In the genomic region with DNA sequence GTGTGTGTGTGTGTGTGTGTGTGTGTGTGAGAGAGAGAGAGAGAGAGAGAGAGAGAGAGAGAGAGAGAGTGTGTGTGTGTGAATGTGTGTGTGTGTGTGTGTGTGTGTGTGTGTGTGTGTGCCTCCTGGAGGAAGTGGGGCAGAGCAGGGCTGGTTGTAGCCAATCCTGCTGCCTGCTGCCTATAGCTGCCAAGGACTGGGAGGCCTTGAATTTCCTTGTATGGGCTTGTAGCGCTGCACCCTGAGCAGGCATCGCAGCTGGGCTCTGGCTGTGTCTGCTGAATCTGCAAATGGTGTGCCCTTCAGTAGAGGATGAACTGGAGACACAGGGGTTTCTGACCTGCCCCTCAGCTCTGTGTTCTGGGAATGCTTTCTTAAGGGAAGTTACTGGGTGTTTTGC, we compare ENCODE assay signal across 16 mouse cellular contexts. TPM values are rescaled to one million over a fixed set of nuclear protein-coding genes. Genes with fewer than 3 reads are reported as not detected.
DNase-seq lines count a peak whose midpoint lies in the region; ATAC-seq and TF ChIP-seq lines count a peak whose summit lies in the region.
"Had no signal": no experiment of that assay in that cellular context is flagged by ENCODE, and none has a peak within 500 bp of the region (broad histone marks: within the 10 kb centered on the region; RNA-seq: fewer than 3 reads in every experiment).

No protein-coding gene starts in this region.

- peaks cover 26% of the 10 kb centered on the region for H3K4me1 ChIP-seq in heart, embryonic 12.5 days (replicated peaks)
- H3K4me1 ChIP-seq in neural tube, embryonic 13.5 days (replicated peaks): peaks cover 10% of the 10 kb centered on the region
- H3K4me1 ChIP-seq in neural tube, embryonic 15.5 days: peaks cover 8% of the 10 kb centered on the region
- H3K4me1 ChIP-seq in intestine, embryonic 15.5 days (replicated peaks): peaks cover 5% of the 10 kb centered on the region; the same call in 1 of the 2 replicates
- peaks cover 2% of the 10 kb centered on the region; the same call in 1 of the 2 replicates for H3K4me1 ChIP-seq in stomach, postnatal 0 days (replicated peaks; ENCODE audit: control insufficient read depth, insufficient read depth)
- peaks cover 6% of the 10 kb centered on the region for H3K4me1 ChIP-seq in hindbrain, embryonic 16.5 days (ENCODE audit: control insufficient read depth, insufficient read depth, low read depth, low read length)
- H3K4me1 ChIP-seq: megakaryocyte, embryonic 14.5 days had no signal

- H3K9me3 ChIP-seq in heart, embryonic 12.5 days (replicated peaks): no peaks in the 10 kb centered on the region
- H3K9me3 ChIP-seq in neural tube, embryonic 13.5 days: no peaks in the 10 kb centered on the region
- H3K9me3 ChIP-seq in neural tube, embryonic 15.5 days (replicated peaks): no peaks in the 10 kb centered on the region
- no peaks in the 10 kb centered on the region for H3K9me3 ChIP-seq in intestine, embryonic 15.5 days
- H3K9me3 ChIP-seq in stomach, postnatal 0 days (ENCODE audit: control insufficient read depth, low read length): no peaks in the 10 kb centered on the region
- H3K9me3 ChIP-seq in hindbrain, embryonic 16.5 days (ENCODE audit: control insufficient read depth, low read length): no peaks in the 10 kb centered on the region
- H3K9me3 ChIP-seq: limb, embryonic 15.5 days; megakaryocyte, embryonic 14.5 days had no signal

- H3K36me3 ChIP-seq in heart, embryonic 12.5 days: no peaks in the 10 kb centered on the region
- H3K36me3 ChIP-seq in neural tube, embryonic 13.5 days: no peaks in the 10 kb centered on the region
- H3K36me3 ChIP-seq in neural tube, embryonic 15.5 days: no peaks in the 10 kb centered on the region
- no peaks in the 10 kb centered on the region for H3K36me3 ChIP-seq in intestine, embryonic 15.5 days
- H3K36me3 ChIP-seq in stomach, postnatal 0 days (ENCODE audit: control insufficient read depth, insufficient read depth, low read length): no peaks in the 10 kb centered on the region
- H3K36me3 ChIP-seq in hindbrain, embryonic 16.5 days (ENCODE audit: control insufficient read depth, insufficient read depth, low read length): no peaks in the 10 kb centered on the region
- H3K36me3 ChIP-seq: limb, embryonic 15.5 days had no signal

- intact Hi-C loops in heart, postnatal 25 days (cut with DNase I): no loop called here

- WGBS in heart, embryonic 12.5 days: 8% methylated on average over 2 of the region's 2 CpGs
- WGBS in neural tube, embryonic 13.5 days: 23% methylated on average over 2 of the region's 2 CpGs
- 28% methylated on average over 2 of the region's 2 CpGs for WGBS in neural tube, embryonic 15.5 days
- WGBS in intestine, embryonic 15.5 days: 12% methylated on average over 2 of the region's 2 CpGs
- WGBS in stomach, postnatal 0 days: 9% methylated on average over 2 of the region's 2 CpGs
- WGBS in hindbrain, embryonic 16.5 days: 17% methylated on average over 2 of the region's 2 CpGs

- H3K9ac ChIP-seq in heart, embryonic 12.5 days: no peak overlapping the region
- H3K9ac ChIP-seq in neural tube, embryonic 13.5 days: no peak overlapping the region
- no peak overlapping the region for H3K9ac ChIP-seq in neural tube, embryonic 15.5 days (replicated peaks)
- no peak overlapping the region for H3K9ac ChIP-seq in intestine, embryonic 15.5 days
- no peak overlapping the region for H3K9ac ChIP-seq in stomach, postnatal 0 days (ENCODE audit: low read length)
- H3K9ac ChIP-seq in hindbrain, embryonic 16.5 days (ENCODE audit: low read depth, low read length): no peak overlapping the region
- H3K9ac ChIP-seq: limb, embryonic 15.5 days had no signal

- no peak for TF ChIP-seq CTCF in stomach, postnatal 0 days (IDR thresholded peaks at IDR 0.05; ENCODE audit: low read depth)

- no peak for DNase-seq in heart, postnatal 25 days (ENCODE audit: low spot score)
- no peak for DNase-seq in stomach, postnatal 0 days (ENCODE audit: low spot score)
- DNase-seq in testis, postnatal 10 days (ENCODE audit: low spot score): no peak
- DNase-seq: kidney, adult 11 months; lung, adult 2 months; retina, postnatal 1 day had no signal

- TF ChIP-seq EP300 in stomach, postnatal 0 days (optimal IDR thresholded peaks at IDR 0.05): no peak

- H3K27me3 ChIP-seq in heart, embryonic 12.5 days (replicated peaks): peaks cover 66% of the 10 kb centered on the region
- peaks cover 64% of the 10 kb centered on the region for H3K27me3 ChIP-seq in neural tube, embryonic 13.5 days
- peaks cover 52% of the 10 kb centered on the region for H3K27me3 ChIP-seq in neural tube, embryonic 15.5 days (replicated peaks)
- H3K27me3 ChIP-seq in intestine, embryonic 15.5 days (replicated peaks): peaks cover 43% of the 10 kb centered on the region
- peaks cover 4% of the 10 kb centered on the region; the same call in 1 of the 2 replicates for H3K27me3 ChIP-seq in stomach, postnatal 0 days (ENCODE audit: control insufficient read depth, insufficient read depth, low read length)
- H3K27me3 ChIP-seq in hindbrain, embryonic 16.5 days (replicated peaks; ENCODE audit: control insufficient read depth, insufficient read depth, low read length): peaks cover 38% of the 10 kb centered on the region

- no peak overlapping the region for H3K4me3 ChIP-seq in heart, embryonic 12.5 days
- no peak overlapping the region for H3K4me3 ChIP-seq in neural tube, embryonic 13.5 days
- H3K4me3 ChIP-seq in neural tube, embryonic 15.5 days (replicated peaks): no peak overlapping the region
- H3K4me3 ChIP-seq in intestine, embryonic 15.5 days (replicated peaks): no peak overlapping the region
- no peak overlapping the region for H3K4me3 ChIP-seq in stomach, postnatal 0 days (ENCODE audit: low read depth, low read length)
- no peak overlapping the region for H3K4me3 ChIP-seq in hindbrain, embryonic 16.5 days (ENCODE audit: low read length)
- H3K4me3 ChIP-seq: left cerebral cortex, adult 2 months; limb, embryonic 15.5 days; megakaryocyte, embryonic 14.5 days had no signal

- H3K4me2 ChIP-seq in heart, embryonic 12.5 days: no peak overlapping the region
- no peak overlapping the region for H3K4me2 ChIP-seq in neural tube, embryonic 13.5 days
- no peak overlapping the region for H3K4me2 ChIP-seq in neural tube, embryonic 15.5 days
- no peak overlapping the region for H3K4me2 ChIP-seq in intestine, embryonic 15.5 days (replicated peaks)
- no peak overlapping the region for H3K4me2 ChIP-seq in stomach, postnatal 0 days (replicated peaks; ENCODE audit: low read depth)
- no peak overlapping the region for H3K4me2 ChIP-seq in hindbrain, embryonic 16.5 days (ENCODE audit: low read length)
- H3K4me2 ChIP-seq: limb, embryonic 15.5 days had no signal

- no peak for ATAC-seq in heart, embryonic 12.5 days (ENCODE audit: insufficient number of reproducible peaks, low FRiP score)
- ATAC-seq in neural tube, embryonic 13.5 days (ENCODE audit: low read depth): peak; percentile 43; the same call in 1 of the 2 replicates
- ATAC-seq in neural tube, embryonic 15.5 days (ENCODE audit: low FRiP score): no peak
- ATAC-seq in intestine, embryonic 15.5 days: peak; percentile 72
- peak; percentile 77; the same call in 1 of the 2 replicates for ATAC-seq in stomach, postnatal 0 days (ENCODE audit: low FRiP score, low TSS enrichment)
- no peak for ATAC-seq in hindbrain, embryonic 16.5 days

- H3K27ac ChIP-seq in heart, embryonic 12.5 days (ENCODE audit: poor library complexity, severe bottlenecking): peak overlapping the region; percentile 1; the same call in 1 of the 2 replicates
- no peak overlapping the region for H3K27ac ChIP-seq in neural tube, embryonic 13.5 days (replicated peaks)
- no peak overlapping the region for H3K27ac ChIP-seq in neural tube, embryonic 15.5 days (replicated peaks)
- peak overlapping the region; percentile 33; the same call in 1 of the 2 replicates for H3K27ac ChIP-seq in intestine, embryonic 15.5 days
- H3K27ac ChIP-seq in stomach, postnatal 0 days (replicated peaks): peak overlapping the region; percentile 78
- H3K27ac ChIP-seq in hindbrain, embryonic 16.5 days (ENCODE audit: low read depth, low read length): no peak overlapping the region
- H3K27ac ChIP-seq: left cerebral cortex, adult 2 months; limb, embryonic 15.5 days had no signal

RNA-seq across cellular contexts. Expression of a gene that starts 3.9 kb away (rescaled TPM):
- polyA plus RNA-seq in heart, embryonic 12.5 days (2016; fragmentation: Nextera tagmentation; extraction: Ambion mirVana): 0.42 and 0.49 TPM in 2 replicates
- total RNA-seq in heart, postnatal 25 days (2021): 10 to 100 TPM; 13.2 to 14.5 TPM
- 0.06 and 0.32 TPM in 2 replicates for polyA plus RNA-seq in neural tube, embryonic 13.5 days (2015; fragmentation: Nextera tagmentation; extraction: Ambion mirVana)
- 0.44 and 0.51 TPM in 2 replicates for polyA plus RNA-seq in neural tube, embryonic 15.5 days (2015; fragmentation: Nextera tagmentation; extraction: Ambion mirVana)
- 3.3 and 4.2 TPM in 2 replicates for polyA plus RNA-seq in intestine, embryonic 15.5 days (2015; fragmentation: Nextera tagmentation; extraction: Ambion mirVana)
- 2.6 and 3.4 TPM in 2 replicates for polyA plus RNA-seq in stomach, postnatal 0 days (2015; fragmentation: Nextera tagmentation; extraction: Ambion mirVana)
- 0.30 TPM in 2 replicates for polyA plus RNA-seq in hindbrain, embryonic 16.5 days (2015; fragmentation: Nextera tagmentation; extraction: Ambion mirVana)
- total RNA-seq: common myeloid progenitor, adult 5-6 weeks; hematopoietic stem cell, adult 5-6 weeks had no signal

Comparison
In these comparisons a context has a peak if more than half of its experiments do, and no peak if none do; other contexts are left out.
1. ATAC-seq: peak in neural tube, embryonic 13.5 days (single experiment), intestine, embryonic 15.5 days (single experiment) and stomach, postnatal 0 days (single experiment); none in heart, embryonic 12.5 days (single experiment), neural tube, embryonic 15.5 days (single experiment) and hindbrain, embryonic 16.5 days (single experiment).
2. H3K27ac ChIP-seq: peak in heart, embryonic 12.5 days (single experiment), intestine, embryonic 15.5 days (single experiment) and stomach, postnatal 0 days (single experiment); none in neural tube, embryonic 13.5 days (single experiment), neural tube, embryonic 15.5 days (single experiment) and hindbrain, embryonic 16.5 days (single experiment).